Mouse (Mus musculus): Measurements from ENCODE around the gene Cbx7.
A peak's percentile ranks its signal among the peaks of the same experiment; 100 is the strongest.

Gene Cbx7

GRCm38 (mm10) chr15:79970940-79971339 lies at the start of gene Cbx7:
Gene Cbx7, minus strand, starts transcription at chr15:79971119.
- no peak for DNase-seq (ENCODE audit: extremely low spot score)

- no peak for DNase-seq (ENCODE audit: extremely low spot score)
Observed at GRCm38 (mm10) chr15:80020516-80020915, 49.6 kb upstream of the Cbx7 start.

DNA sequence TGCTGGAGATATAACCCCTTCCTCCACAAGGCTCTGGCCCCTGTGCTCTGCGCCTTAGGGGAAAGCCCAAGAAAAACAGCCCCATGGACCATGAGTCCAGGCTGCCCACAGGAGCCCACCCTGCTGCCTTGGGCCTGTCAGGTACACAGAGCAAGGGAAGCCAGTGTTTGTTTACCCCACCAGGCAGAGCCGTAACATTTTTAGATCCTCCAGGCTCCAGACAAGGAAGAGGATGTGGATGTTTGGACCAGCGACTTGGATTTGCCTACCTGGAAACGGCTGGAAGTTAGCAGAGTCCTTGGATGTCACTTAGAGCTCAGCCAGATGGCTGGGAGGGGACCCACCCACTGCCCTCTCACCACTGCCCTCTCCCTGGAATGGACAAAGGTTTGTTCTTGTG lies 48.7 kb upstream of the Cbx7 start:
- no peak for DNase-seq (ENCODE audit: extremely low spot score)

- DNase-seq (ENCODE audit: extremely low spot score) = no peak
Observed at GRCm38 (mm10) chr15:80019220-80019619, 48.3 kb upstream of the Cbx7 start.

DNA sequence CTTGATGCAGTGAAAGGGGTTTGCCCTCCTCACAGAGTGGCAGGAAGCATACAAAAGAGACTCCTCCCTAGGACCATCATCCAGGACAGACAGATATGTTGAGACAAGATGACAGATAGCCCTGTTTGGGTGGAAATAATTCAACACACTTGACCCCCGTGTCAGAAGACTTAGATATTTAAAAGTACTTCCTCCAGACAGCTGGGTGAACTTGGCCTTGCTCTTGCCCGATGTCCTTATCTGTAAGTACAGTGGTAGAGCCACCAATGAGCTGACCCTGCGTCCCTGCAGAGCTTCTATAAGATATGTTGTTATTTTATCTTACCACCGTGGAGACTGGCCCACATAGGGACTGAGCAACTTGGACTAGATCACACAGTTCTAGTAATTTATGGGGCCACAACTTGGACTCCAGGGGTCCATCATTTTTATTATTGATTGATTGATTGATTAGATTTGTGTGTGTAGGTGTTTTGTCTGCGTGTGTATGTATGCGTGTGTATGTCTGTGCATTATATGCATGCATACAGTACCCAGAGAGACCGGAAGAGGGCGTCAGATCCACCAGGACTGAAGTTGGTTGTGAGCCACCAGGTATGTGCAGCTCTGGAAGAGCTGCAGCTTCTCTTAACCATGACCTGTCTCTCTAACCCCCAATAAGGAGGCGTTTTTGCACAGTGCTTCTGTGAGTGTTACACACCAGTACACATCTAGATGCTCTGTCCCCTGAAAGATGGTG lies 45.8 kb upstream of the Cbx7 start:
- DNase-seq (ENCODE audit: extremely low spot score) = no peak

DNA sequence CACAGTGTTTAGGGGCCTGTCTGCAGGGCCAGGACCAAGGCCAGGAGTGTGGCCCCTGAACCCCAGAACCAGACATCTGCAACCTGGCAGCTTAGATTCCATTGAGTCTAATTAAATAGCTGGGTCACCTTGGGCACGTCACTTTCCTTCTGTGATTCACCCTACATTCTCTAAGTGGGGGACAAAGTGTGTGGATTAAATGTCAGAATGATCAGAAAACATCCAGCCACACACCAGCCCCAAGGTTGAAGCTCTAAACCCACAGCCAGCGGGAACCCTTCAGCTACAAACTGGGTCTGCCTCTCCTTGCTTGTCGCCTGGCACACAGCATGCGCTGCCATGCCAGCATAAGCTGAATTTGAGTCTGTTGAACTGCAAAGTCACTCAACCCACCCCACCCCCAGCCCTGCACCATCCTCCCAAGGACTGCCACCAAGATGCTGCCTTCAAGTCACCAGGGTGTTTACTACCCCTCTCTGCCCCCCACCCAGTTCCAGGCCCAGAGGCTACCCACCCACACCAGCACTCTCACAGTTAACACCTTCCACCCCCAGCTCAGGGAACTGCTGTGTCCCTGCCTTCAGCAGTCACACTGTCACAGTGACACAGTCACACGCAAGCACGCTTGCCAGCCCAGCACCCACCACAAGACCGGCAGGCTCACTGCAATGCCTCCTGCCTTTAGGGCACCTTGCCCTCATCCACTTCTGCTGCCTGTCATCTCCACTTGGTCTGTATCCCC lies 44.5 kb upstream of the Cbx7 start:
- no peak for DNase-seq (ENCODE audit: extremely low spot score)

DNA sequence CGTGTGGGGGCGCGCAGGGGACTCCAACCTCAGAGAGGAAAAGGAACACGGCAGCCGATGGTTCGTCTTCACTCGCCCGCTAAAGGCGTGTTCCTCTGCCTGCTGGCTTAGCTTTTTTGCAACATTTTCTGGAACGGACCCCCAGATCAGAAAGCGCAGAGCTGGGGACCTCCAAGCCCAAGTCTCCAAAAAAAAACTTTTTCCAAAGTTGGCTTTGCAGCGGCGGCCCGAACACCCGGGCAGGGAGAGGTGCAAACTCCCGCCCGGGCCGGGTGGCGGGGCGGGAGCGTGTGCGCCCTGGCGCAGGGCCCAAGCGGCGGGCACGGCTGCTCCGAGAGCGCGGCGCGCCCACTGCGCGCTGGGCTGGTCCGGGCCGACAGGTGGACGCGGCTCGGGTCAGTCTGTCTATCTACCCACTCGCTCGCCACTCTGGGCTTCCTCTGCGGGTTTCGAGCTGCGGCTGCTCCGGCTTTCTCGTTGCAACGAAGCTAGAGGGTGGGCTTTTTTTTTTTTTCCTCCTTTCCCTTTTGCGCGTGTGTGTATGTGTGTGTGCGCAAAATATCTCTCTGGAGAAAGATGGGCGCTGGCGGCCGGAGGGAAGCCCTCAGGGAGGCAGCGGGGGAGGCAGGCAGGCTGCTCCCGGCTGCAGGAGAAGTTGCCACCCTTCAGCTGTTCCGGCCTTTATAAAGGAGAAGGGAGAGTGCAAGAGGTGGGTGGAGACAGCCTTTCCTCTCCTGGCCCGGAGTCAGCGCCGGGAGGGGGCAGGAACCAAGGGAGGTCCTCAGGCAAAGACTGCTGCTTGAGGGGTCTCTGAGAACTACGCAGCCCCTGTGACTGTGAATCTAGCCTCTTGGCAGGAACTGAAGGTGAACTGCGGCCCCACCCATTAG lies 43.6 kb upstream of the Cbx7 start, which contains the start of gene Pdgfb:
Gene Pdgfb, minus strand, starts transcription at position 657 of the 890 bp plus-strand sequence.
- no peak for DNase-seq (ENCODE audit: extremely low spot score)

- DNase-seq (ENCODE audit: extremely low spot score) = no peak
Observed at GRCm38 (mm10) chr15:80014031-80014320, 43.1 kb upstream of the Cbx7 start.

GRCm38 (mm10) chr15:80013256-80014030 lies 42.5 kb upstream of the Cbx7 start:
- no peak for DNase-seq (ENCODE audit: extremely low spot score)

GRCm38 (mm10) chr15:80012527-80013201 lies 41.7 kb upstream of the Cbx7 start:
- DNase-seq (ENCODE audit: extremely low spot score) = peak; percentile 65

- DNase-seq (ENCODE audit: extremely low spot score) = no peak
Observed at GRCm38 (mm10) chr15:80011778-80012526, 41.0 kb upstream of the Cbx7 start.

DNA sequence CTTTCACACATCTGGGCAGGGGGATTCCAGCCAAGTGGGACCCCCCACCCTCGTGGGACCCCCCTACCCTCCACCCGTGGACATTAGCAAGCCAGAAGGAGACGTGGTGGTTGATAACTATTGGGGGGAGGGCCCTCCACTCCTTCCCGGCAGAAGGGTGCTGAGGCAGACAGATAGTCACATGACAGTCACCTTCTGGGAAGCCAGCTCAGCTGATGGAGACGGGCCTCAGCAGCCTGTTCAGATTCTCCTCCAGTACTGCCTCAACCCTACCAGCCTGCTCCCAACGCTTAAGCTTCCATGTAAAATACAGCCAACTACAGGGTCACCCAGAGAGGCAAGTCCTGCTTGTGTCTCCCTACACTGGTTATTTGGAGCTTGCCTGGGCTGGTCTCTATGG lies 40.3 kb upstream of the Cbx7 start:
- no peak for DNase-seq (ENCODE audit: extremely low spot score)

GRCm38 (mm10) chr15:80010182-80010558 lies 39.3 kb upstream of the Cbx7 start:
- no peak for DNase-seq (ENCODE audit: extremely low spot score)

DNA sequence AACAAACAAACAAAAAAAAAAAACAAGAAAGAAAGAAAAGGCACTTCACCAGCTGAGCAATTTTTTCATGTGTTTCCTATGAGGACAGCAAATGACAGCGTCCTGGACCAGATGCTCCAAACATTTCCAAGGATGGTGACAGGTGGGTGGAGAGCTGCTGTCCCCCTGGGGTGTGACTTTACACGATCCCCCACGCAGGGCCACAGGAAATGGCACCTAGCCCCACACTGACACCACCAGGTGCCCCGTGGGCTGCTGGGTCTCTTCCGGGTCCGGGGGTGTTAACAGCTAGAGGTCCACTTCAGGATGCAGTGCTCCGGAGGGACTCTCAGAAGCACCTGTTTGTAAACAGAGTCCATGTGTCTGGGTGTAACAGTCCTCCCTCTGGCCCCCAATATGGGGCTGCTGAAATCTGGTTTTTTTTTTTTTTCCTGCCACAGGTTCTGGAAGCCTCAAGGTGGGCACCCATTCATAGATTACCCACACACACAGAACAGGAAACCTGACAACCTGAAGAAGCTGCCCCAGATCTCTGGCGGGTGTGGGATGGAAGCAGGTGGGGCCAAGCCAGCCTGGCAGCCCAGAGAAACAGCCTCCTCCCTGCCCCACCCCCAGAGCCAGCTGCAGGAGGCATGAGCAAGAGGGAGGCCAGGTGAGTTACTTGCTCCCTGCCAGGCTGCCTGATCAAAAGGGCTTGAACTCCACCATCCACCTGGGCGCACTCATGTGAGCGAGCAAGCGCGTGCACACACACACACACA lies 38.7 kb upstream of the Cbx7 start:
- no peak for DNase-seq (ENCODE audit: extremely low spot score)

GRCm38 (mm10) chr15:80008461-80008860 lies 37.5 kb upstream of the Cbx7 start:
- no peak for DNase-seq (ENCODE audit: extremely low spot score)

DNA sequence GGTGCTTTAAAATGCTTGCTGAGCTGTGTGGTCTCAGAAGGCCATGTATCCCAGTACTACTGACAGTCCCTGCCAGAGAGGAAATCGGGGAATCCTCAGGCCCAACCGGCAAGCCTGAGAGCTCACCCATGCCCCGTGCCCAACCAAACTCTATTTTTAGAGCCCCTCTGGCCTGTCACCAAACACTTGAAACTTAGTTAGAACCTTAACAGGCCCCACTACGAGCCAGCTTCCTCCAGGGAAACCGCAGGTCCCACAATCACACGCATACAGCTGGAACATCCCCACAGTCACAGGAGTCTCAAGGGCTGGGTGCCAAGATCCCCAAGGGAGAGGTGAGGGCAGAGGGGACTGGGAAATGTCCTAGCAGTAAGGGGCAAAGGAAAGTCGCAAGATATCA lies 35.2 kb upstream of the Cbx7 start:
- no peak for DNase-seq (ENCODE audit: extremely low spot score)

DNA sequence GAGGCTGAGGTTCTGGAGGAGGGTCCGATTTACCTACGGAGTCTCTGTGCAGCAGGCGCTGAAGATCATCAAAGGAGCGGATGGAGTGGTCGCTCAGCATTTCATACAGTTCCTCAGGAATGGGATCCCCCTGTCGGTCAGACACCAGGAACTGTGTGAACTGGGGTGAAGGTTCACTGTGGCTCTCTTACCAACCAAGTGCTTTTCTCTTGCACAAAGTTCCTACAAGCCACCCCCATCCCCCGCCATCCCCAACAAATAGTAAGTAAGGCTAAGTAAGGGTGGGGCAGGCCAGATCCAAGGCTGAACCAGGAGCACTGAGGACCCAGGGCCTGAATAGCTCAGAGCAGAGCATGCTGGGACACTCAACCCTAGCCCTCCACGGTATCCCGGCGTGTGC lies 34.5 kb upstream of the Cbx7 start:
- DNase-seq (ENCODE audit: extremely low spot score) = no peak

DNA sequence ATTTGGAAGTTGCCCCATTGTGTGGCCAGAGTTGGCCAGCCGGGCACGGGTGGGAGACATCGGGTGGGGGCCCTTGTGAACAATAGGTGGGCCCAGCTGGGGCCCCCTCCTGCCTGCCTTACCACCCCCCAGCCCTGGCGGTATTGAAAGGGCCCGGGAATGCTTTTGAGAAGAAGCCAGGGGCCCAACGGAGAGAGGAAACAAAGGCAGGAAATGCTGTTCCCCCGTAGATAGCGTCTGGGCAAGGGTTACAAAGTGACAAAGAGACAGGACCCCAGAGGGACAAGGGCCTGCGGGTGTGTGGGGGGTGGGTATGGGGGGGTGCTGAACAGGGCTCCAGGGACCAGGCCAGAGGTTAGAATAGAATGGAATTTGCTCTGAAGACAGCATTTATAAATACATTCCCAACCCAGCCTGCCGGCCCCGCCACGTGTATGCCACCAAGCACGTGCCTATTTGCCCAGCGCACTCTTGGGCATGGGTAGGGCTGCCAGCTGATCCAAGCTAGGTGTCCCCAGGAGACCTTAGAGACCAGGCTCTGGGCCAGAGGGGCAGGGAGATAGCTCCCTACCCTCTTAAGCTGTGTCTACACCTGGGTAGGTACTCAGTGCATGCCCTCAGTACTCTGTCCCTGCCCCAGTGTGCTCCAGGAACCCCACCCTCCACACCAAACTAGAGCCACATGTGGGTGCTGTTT lies 33.9 kb upstream of the Cbx7 start:
- DNase-seq (ENCODE audit: extremely low spot score) = no peak

GRCm38 (mm10) chr15:80003581-80003980 lies 32.7 kb upstream of the Cbx7 start:
- no peak for DNase-seq (ENCODE audit: extremely low spot score)

All from embryo, embryonic 9.5 days (tissue).